Mouse (Mus musculus) telencephalon, adult 2 months (tissue): ENCODE measurements around the gene Parp12.

Experiments used
- DNase-seq: peaks from one replicate; pipeline ENCODE4 v3.0.0-alpha.2; 2011; ENCODE audit warnings: low read depth, low spot score

Gene Parp12

DNA sequence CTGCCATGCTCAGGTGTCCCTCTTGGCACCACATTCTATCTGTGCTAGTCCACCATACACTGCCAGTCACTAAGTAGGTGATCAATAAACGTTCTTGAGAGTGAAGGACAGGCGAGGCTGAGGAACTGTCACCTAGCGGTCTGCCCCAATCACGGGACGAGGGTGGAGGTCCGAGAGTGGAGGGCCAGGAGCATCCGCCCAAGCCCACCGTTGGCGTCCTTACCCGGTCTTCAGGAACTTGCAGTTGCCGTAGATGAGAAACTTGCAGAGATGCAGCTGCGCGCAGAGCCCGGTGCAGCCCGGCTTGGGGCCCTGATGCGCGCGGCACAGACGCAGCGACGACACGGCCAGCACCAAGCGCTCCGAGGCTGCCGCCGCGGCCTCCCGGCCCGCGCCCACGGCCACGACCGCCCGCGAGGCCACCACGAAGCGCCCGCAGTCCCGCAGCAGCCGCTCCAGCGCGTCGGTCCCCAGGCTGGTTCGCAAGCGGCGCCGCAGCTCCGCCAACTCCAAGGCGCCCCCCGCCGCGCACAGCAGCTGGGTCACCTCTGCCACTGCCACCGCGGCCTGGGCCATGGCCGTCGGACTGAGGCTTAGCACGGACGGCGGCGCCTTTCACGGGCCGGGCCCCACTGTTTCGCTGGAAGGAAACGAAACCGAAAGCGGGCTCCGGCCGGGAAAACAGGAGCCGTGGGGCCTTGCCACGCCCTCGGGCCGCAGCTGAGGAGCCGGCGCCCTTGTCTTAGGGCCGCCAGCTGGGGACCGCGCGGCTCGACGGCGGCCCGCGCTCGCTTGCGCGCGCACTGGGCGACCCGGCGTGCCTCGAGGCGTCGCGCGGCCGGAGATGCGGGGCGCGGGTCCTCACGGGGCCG lies at the start of gene Parp12:
Gene Parp12, minus strand, starts transcription at position 766 of the 872 bp plus-strand sequence.
- DNase-seq, result no peak

DNA sequence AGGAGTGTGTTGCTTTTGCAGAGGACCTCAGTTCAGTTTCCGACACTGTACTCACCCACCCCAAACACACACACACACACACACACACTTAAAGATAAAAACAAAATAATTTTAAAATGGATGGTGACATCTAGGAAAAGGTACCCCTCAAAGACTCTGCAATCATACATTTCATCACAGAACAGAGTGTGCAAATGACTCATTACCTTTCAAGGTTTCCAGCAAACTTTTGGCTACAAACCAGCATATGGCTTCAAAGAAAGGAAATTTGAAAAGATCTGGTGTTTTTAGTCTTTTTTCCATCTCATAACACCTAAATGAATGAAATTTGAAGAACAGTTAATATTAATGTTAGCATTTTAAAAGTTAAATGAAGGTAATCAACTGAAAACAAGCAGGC lies 46.7 kb upstream of the Parp12 start:
- DNase-seq, result no peak

DNA sequence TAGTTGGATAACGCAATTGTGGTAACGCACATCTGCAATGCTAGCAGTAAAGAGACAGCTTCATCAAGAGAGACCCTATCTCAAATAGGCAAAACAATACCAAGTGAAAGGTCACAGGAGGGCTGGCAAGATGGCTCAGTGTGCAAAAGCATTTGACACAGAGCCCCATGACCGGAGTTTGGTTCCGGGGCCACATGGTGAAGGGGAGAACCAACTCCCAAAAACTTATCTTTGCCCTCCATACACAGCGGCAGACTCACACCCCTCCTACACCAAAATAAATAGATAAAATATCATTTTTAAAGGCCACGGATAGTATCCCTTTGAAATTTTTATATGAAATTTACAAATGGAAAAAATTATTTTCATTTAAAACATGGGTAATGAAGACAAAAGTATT lies 43.8 kb upstream of the Parp12 start:
- no peak for DNase-seq

GRCm38 (mm10) chr6:39146041-39146440 lies 27.9 kb upstream of the Parp12 start:
- DNase-seq, result no peak

DNA sequence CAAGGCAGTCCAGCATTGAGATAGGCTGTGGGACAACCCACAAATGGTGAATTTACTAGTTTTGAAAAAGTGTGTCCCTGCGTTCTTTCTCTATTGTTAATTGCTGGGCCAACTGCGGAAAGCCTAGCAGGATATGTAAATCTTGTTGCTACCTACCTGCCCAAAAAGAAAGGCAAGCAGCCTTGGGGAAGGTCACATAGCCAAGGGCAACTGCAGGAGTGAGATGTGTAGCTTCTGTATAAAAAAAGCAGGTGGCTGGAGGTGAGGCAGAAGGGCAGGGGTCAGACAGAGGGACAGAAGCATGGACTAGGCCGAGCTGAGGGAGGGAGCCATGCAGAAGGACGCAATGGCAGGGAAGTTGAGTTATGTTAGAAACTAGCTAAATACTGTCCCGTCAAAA lies 14.4 kb upstream of the Parp12 start:
- no peak for DNase-seq

GRCm38 (mm10) chr6:39131480-39131879 lies 13.3 kb upstream of the Parp12 start:
- DNase-seq, result no peak

DNA sequence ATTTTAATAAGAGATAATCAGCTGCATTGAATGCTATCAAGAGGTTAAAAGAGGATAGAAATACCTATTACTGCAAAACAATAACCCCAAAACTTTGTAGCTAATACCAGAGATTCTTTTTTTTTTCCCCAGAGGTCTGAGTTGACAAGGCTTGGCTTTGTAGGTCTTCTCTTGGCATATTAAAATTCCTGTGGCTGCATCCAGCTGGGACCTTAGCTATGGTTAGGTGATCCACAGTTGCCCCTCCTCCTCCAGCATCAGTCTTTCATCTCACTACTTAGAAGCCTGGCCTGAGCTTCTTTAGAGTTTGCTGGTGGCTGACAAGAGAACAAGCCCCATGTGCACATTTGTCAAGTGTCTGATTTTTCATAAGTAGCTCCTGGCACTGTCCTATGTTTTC lies 6.6 kb upstream of the Parp12 start:
- no peak for DNase-seq

GRCm38 (mm10) chr6:39120685-39121084 lies 2.5 kb upstream of the Parp12 start:
- no peak for DNase-seq

GRCm38 (mm10) chr6:39118456-39118881 lies 320 bp upstream of the Parp12 start:
- DNase-seq, result no peak

DNA sequence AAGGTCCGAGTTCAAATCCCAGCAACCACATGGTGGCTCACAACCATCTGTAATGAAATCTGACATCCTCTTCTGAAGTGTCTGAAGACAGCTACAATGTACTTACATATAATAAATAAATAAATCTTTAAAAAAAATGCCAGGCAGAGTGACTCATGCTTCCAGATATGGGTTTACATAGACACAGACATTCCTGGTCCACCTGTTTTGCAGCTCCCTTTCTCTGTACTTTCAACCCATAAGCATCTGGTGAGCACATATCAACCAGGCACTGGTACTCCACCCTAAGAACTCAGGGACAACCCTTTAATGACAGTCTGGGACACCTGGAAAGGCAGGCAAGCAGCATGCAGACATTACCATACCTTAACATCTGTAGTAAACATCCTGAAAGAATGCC lies 2.7 kb downstream of the Parp12 start:
- no peak for DNase-seq

DNA sequence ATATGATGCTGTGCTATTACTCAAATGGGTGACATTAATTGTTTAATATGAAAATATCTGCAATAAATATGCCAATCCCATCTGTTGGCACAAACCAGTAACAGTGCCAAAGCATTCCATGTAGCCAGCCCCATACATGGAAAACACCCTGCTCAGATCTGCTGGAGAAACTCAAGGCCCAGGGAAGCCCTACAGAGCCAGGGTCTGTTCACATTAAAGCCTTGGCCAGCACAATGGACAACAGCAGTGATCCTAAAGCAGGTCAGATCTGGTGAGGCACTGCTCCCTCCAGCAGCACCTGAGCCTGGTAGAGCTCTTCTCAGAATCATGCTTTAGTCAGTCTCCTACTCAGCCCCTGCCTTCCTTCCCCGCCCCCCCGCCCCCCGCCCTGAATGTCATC lies 5.0 kb downstream of the Parp12 start:
- DNase-seq, result no peak

- no peak for DNase-seq
Observed at GRCm38 (mm10) chr6:39112701-39113100, 5.4 kb downstream of the Parp12 start.

- no peak for DNase-seq
Observed at GRCm38 (mm10) chr6:39106812-39107211, 11.3 kb downstream of the Parp12 start.

DNA sequence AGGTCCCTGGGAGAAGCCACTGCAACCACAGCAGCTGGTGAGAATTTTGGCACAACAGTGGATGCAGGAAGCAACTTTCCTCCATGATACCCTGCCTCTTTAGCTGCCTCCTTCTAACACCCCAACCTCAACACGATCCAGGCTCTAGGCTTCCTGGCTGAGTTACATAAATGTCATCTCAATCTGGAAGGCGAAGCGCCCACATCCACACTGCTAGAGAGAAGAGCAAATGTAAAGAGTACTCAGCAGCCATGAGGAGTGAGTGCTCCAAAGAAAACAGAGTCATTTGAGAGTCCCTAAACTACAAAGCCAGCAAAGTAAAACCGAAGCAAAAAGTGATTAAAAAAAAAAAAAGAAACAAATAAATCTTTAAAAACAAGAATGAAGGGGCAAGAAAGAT lies 13.5 kb downstream of the Parp12 start:
- no peak for DNase-seq

- no peak for DNase-seq
Observed at GRCm38 (mm10) chr6:39076498-39076897, 41.7 kb downstream of the Parp12 start.

DNA sequence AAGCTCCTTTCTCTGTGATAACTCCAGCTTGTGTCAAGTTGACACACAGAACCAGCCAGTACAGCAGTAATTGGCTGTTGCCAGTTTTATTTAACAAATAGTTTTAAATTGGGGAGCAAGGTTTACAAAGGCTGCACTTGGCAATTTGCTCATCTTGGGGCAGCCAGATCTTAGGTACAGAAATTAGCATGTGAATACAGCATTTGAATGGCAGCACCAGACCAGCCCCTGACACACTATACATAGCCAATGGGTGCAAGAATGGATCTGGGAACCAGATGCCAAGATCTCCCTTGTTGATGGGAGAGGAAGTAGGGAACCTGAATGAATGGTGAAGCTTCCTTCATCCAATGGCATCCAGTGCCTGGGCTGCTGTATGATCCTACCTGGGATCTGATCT lies 44.0 kb downstream of the Parp12 start:
- DNase-seq, result no peak

DNA sequence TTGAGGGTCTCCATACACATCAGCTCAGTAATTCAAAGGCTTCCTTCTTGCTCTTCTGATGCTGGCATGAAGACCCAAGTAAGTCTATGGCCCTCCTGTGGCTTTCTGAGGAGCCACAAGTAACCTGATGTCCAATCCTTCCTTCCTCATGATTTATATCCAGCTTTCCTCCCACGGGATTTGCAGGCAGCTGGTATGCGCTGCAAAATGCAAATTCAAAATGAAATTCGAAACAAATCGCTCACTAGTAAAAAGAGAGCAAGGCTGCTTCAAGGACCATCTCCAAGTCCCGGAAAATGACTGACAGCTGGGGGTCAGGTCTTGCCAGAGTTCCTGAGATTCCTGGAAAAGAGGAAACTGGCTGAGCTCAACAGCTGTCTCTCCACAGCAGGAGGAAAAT lies 45.5 kb downstream of the Parp12 start:
- peak; percentile 49 for DNase-seq

GRCm38 (mm10) chr6:39066935-39067578 lies 51.1 kb downstream of the Parp12 start:
- peak; percentile 50 for DNase-seq

DNA sequence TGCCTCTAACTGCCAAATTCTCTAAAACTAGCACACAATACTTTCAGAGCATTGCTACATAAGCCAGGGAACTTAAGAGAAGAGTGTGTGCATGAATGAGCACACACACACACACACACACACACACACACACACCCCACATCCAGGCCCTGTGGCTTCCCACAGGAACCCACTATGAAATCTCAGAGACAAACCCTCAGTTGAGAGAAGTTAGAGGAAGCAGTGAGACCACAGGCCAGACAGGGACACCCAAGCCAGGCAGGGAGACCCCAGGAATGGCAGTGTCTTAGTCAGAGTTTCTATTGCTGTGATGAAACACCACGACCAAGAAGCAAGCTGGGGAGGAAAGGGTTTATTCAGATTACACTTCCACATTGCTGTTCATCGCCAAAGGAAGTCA lies 54.6 kb downstream of the Parp12 start:
- no peak for DNase-seq

DNA sequence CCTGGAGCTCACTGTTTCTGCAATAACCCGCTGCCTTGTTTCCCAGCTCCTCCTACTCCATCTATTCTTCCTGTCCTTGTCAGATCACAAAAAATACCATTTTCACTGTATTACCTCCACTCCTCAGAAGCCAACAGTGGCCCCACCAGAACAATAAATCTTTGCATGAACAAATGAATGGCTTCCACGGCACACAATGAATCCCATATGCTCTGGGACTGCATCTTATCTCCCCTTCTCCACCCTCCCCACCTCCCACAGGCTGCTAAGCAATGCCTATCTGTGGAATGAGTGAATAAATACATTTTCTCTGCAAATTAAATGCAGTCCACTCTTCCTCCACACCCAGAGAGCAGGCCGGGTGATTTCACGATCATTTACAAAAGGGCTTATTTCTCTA lies 57.0 kb downstream of the Parp12 start:
- DNase-seq, result no peak

DNA sequence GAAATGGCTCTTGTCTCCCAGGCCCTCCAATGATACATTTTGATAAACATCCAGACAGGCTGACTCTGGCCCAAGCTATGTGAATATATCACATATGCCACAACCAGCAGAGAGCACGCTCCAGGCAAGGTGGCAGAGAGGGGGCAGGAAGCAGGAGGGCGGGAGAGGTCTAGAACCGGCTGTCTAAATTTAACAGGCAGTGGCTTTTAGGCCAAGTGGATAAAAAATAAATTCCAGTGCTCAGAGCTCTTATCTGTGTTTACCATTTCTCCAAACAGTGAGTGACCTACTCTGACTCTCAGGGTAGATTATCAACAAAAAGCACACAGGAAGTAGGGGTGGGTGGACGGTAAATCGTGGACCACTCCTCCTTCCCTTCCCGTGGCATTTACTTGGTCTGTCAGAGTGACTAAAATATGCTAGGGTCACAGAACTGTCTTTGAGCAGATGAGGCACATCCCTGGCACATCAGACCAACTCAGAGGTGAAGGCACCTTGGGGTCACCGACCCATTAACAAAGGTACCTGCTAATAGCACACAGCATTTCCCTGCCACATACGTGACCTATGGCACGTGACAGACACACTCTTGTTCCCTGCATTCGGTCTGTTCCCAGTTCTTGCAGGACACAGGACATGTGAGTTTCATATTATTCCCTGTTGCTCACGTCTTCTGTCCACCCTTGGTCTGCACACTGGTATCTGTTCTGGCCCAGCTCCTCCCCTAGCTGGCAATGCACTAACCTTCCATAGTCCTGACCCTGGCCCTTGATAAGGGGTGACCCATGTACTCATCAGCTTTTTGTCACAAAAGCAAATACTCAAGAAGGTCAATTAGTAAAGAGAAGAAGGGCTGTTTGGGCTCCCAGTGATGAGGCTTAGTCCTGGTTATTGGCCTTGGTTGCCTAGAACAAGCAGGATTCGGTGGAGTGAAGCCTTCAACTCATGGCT lies 58.3 kb downstream of the Parp12 start:
- DNase-seq, result no peak

DNA sequence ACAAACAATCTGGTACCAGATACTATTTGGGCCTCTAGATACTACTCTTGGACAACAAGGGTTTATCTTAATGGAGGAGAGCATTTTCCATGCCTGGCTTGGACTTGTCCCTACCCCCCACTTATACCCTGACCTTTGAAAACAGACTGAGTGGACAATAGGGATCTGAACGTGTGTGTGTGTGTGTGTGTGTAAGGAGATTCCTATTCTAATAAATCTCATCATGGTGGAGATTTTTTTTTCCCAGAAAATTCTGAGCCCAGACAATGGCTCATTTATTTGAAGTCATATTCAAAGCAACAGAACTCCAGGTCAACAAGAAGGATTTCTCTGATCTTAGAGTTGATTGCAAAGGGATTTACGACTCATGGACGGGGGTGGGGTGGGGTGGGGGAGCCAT lies 59.2 kb downstream of the Parp12 start:
- DNase-seq, result no peak
